Mouse (Mus musculus) lung, postnatal 14 days (tissue): ENCODE measurements at regions not wholly inside any gene's neighbourhood (a gene's known extent, or its start where the extent isn't known, plus 50 kb on each side); places are given as distances from the start of the nearest gene placed in this dataset.

Experiments used
- DNase-seq: peaks from one replicate; pipeline ENCODE4 v3.0.0; 2021

GRCm38 (mm10) chr12:9934158-9934557, 364.2 kb downstream of the Osr1 start:
- DNase-seq: peak; percentile 10

GRCm38 (mm10) chr12:9941357-9941756, 371.4 kb downstream of the Osr1 start:
- DNase-seq: no peak

DNA sequence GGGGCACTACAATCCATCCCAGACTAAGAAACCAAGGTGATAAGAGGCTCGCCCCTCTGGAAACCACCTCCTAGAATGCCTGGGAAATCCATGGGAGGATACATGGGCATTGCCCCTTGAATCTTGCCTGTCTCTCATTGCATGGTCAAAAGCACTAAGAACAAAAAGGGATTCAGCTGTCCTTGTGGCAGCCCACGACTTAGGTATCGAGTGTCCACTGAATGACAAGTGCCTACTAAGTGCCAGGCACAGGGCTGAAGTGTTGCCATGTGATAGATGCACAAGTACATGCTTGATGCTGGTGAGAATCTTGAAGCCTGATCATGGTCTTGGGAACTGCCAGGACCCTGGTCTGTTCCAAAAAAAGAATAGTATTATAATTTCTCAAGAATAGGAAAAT, 371.9 kb downstream of the Osr1 start:
- no peak for DNase-seq

GRCm38 (mm10) chr12:9948784-9949183, 378.9 kb downstream of the Osr1 start:
- DNase-seq: no peak

GRCm38 (mm10) chr12:9952372-9952771, 382.5 kb downstream of the Osr1 start:
- no peak for DNase-seq

DNA sequence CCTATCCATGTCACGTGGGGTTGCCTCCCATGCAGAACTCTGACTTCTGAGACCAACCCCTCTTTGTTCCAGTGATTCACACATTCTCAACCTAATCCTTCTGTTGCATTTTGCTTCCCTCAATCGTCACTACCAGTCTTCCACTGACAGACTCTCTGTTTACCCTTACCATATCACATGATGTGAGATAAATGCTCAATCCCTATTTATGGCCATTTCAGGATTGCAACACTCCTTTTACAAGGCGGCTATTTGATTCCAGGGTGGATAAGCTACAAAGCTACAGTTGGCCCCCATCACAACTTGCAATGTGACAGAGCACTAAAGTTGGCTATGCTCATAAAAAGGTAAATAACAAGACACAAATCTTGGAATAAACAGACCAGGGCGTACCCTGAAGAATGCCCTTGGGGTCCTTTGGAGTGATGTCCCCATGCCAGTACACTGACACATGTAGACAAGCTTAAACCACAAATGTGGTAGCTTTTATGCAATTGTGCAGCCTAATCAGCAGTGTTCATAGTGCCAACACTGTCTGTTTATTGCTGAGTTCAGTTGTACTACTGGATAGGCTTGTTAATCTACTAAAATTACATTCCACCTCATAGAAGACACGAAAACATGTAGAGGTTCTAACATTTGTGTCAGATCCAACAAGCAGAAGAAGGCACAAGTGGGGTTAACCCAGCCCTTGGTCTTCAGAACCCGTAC, 384.4 kb downstream of the Osr1 start:
- DNase-seq: no peak

GRCm38 (mm10) chr12:9969390-9969789, 399.5 kb downstream of the Osr1 start:
- no peak for DNase-seq

- DNase-seq: no peak
Observed at GRCm38 (mm10) chr12:9970771-9971170, 399.0 kb upstream of the Nt5c1b start.

- DNase-seq: no peak
Observed at GRCm38 (mm10) chr12:9978494-9979112, 391.2 kb upstream of the Nt5c1b start.

DNA sequence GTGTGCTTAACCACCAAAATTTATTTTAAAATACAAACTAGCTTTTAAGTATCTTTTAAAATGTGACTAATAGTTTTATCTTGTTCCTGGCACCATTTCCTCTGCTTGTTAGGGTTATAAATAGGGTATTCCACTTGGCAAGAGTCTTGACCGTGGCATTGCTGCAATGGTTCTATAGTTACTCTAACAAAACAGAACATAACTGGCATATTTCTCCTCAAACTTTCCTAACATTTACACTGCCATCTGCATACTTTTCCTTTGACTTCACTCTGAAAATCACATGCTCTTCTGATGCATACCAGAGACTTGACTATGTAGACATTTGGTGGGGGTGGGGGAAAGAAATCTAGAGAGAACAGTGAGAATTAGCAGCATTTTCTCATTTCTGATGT, 390.7 kb upstream of the Nt5c1b start:
- DNase-seq: peak; percentile 12

- no peak for DNase-seq
Observed at GRCm38 (mm10) chr12:9991305-9991704, 378.5 kb upstream of the Nt5c1b start.

DNA sequence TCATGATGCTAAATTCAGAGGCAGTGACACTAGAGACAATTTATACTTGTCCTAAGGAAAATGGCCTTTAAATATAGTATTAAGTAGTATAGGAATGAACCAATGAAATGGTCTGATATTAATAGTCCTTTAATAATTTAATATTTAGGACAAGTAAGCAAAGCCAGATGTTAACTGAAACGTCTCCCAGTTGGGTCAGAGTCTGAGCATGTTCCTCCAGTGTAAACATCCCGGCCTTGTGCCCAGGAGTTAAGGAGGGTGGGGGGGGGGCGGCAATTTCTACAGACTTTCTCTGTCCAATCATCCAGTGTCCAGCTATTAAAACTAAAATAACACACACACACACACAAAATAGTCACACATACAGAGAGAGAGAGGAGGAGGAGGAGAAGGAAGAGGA, 374.1 kb upstream of the Nt5c1b start:
- DNase-seq: no peak

GRCm38 (mm10) chr12:9996455-9997189, 373.2 kb upstream of the Nt5c1b start:
- DNase-seq: no peak

- no peak for DNase-seq
Observed at GRCm38 (mm10) chr12:9997190-9997561, 372.6 kb upstream of the Nt5c1b start.

- no peak for DNase-seq
Observed at GRCm38 (mm10) chr12:9997571-9997970, 372.2 kb upstream of the Nt5c1b start.

- no peak for DNase-seq
Observed at GRCm38 (mm10) chr12:9999933-10000332, 369.8 kb upstream of the Nt5c1b start.

DNA sequence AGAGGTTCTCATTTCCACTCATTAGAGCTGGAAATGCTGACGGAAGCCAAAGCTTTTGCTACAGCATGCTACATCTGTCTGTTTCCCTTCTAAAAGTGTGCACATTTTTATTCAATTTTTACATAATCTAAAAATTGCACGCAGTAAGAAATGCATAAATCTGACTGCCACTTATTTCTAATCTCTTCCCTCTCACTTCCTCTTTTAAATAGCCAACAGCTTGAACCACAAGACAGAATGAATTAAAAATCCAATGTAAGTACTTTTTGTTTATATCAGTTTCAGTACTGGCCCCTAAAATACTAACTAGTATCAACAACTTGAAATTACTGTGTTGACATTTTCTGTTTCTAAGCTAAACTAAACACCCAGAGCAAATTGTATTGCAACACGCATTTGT, 361.3 kb upstream of the Nt5c1b start:
- no peak for DNase-seq

- no peak for DNase-seq
Observed at GRCm38 (mm10) chr12:10016710-10017581, 352.8 kb upstream of the Nt5c1b start.

- no peak for DNase-seq
Observed at GRCm38 (mm10) chr12:10035479-10035878, 334.3 kb upstream of the Nt5c1b start.

DNA sequence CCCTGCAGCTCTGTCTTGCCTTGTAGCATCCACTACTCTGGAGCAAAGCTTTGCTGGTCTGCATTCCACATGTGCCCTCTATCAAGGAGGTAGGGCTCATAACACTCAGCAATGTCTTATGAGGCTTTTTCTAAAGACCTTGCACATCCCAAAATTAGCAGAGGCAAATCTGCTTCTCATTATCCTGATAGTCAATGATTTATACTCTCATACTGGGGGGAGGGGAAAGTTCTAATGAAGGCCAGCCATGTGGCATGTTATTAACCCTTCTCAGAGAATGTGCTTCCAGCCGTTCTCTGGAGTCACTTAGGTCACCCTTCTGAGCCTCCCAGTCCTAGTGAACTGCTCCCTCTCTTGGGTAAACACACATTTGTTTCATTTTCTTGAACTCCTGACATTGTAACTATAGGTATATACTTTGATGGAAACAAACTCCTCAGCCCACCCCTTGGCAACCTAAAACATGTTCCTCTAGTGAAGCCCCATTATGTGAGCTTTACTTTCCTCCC, 307.7 kb upstream of the Nt5c1b start:
- DNase-seq: no peak

GRCm38 (mm10) chr12:10078341-10078740, 291.4 kb upstream of the Nt5c1b start:
- DNase-seq: no peak

DNA sequence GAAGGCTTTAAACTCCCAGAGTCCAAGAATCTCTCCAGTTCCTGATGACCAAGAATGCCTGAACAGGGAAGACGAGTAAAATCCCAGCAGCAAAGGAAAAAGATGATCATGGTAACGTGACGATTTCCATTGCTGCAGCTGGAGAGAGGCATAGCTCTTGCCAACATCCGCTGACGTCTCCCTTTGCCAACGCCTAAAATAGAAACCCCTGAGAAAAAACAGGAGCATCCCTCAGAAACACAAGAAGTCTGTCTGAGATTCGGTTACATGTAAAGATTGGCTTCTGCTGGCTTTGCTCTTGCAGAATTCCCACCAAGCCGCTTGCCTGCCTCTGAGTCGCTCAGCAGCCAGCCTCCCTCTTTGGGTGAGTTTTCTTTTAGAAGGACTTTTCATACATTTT, 290.3 kb upstream of the Nt5c1b start:
- DNase-seq: no peak

GRCm38 (mm10) chr12:10112874-10113453, 256.8 kb upstream of the Nt5c1b start:
- no peak for DNase-seq
